Comparison of ENCODE assay signal across 8 mouse cellular contexts in the genomic region with DNA sequence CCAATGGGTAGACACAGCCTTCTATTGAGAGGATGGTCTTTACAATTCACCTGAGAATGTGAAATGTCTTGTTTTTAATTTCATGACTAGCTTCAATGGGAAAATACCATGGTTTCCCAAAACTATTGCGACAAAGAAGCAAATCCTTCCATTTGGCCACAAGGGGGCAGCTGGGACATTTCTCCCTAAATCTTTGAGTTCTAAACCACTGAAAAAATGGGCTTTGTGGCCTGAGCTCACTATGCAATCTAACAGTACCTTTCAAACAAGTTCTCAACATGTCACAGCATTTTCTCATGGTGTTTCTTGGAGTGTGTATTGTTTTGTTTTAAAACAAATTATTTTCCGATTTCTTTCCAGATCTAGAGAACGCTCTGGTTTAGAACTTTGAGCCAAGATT. TPM values are rescaled to one million over a fixed set of nuclear protein-coding genes. Genes with fewer than 3 reads are reported as not detected.
DNase-seq lines count a peak whose midpoint lies in the region; ATAC-seq lines count a peak whose summit lies in the region.

No protein-coding gene starts in this region.

- intact Hi-C loops in gastrocnemius, postnatal 36 days (cut with DNase I) = no loop called here

- DNase-seq in gastrocnemius, postnatal 10 days = peak; percentile 10
- no peak for DNase-seq in gastrocnemius, postnatal 36 days
- peak; percentile 27 for DNase-seq in ovary, postnatal 14 days (ENCODE audit: low spot score)
- DNase-seq in ovary, postnatal 10 days (ENCODE audit: low spot score) = no peak
- DNase-seq in kidney, postnatal 4 days = peak; percentile 49 to 63
- DNase-seq in telencephalon, adult 2 months (ENCODE audit: low read depth, low spot score) = peak; percentile 12
- no peak for DNase-seq in c-Kit-positive CD71-positive TER-119-positive erythroid progenitor cells, embryonic 14.5 days (ENCODE audit: low spot score)

- peak; percentile 46; the same call in 1 of the 2 replicates for ATAC-seq in common myeloid progenitor, adult 5-6 weeks (replicated peaks; ENCODE audit: low read depth, poor library complexity, severe bottlenecking)

RNA-seq across cellular contexts. Expression of gene Efemp1, which starts 44.3 kb away (rescaled TPM):
- total RNA-seq in gastrocnemius, postnatal 10 days (2021) = 10 to 100 TPM; 14.9 to 19.6 TPM
- total RNA-seq in gastrocnemius, postnatal 36 days (2021) = 1 to 10 TPM; 5.5 to 8.4 TPM
- not detected in 2 replicates for total RNA-seq in common myeloid progenitor, adult 5-6 weeks (2017)

Comparison
In these comparisons a context has a peak if more than half of its experiments do, and no peak if none do; other contexts are left out.
1. DNase-seq: peak in gastrocnemius, postnatal 10 days (single experiment), ovary, postnatal 14 days (single experiment), kidney, postnatal 4 days (2 of 2) and telencephalon, adult 2 months (single experiment); none in gastrocnemius, postnatal 36 days (0 of 2), ovary, postnatal 10 days (single experiment) and c-Kit-positive CD71-positive TER-119-positive erythroid progenitor cells, embryonic 14.5 days (single experiment).